Mouse (Mus musculus): ENCODE results near the gene Mms19. TPM values are rescaled to one million over a fixed set of nuclear protein-coding genes. Genes with fewer than 3 reads are reported as not detected.

Mms19 gene
- total and polyA plus RNA-seq, 2 experiments from 2014 or later = 26.1 to 45.7 TPM

- no peak for ATAC-seq (ENCODE audit: low FRiP score)
- DNase-seq (ENCODE audit: low spot score) = no peak
- Histone ChIP-seq H3K9me3 (ENCODE audit: low read length) (no peaks in the 10 kb centered on the region), H3K4me2 (ENCODE audit: low read depth, low read length, poor library complexity, severe bottlenecking) (no peak overlapping the region), H3K27me3 (ENCODE audit: insufficient read depth, low read length) (no peaks in the 10 kb centered on the region), H3K4me3 (ENCODE audit: low read depth, low read length) (no peak overlapping the region), H3K27ac (ENCODE audit: low read depth, low read length) (no peak overlapping the region), H3K9ac (replicated peaks; ENCODE audit: low read length, poor library complexity, severe bottlenecking) (no peak overlapping the region), H3K36me3 (ENCODE audit: insufficient read depth, low read length) (peaks cover 23% of the 10 kb centered on the region), H3K4me1 (ENCODE audit: insufficient read depth, low read length) (peaks cover 7% of the 10 kb centered on the region; the same call in 1 of the 2 replicates)
- no peak for TF ChIP-seq CTCF (IDR thresholded peaks at IDR 0.05)
- 95% methylated on average over 1 of the region's 1 CpGs for WGBS
These were observed 45.0 kb downstream of the Mms19 start for GRCm38 (mm10) chr19:41935921-41936320.

DNA sequence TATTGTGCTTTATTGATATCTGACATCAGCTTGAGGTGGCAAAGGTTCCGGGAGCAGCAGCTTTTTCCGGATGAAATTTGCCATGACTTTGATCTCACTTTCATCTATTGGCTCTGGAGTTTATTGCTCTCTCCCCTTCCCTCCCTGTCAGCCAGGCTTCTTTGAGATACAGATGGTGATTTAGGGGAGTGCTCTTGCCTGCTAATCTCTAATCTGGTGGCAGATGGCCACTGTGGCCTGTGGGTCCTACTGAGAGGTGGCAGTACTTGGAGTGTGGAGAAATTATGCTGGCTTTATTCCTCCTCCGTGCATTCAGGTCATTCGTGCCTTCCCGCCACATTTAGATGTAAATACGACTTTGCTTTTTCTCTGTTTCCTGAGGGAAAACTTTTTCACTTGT lies 46.8 kb downstream of the Mms19 start:
- Histone ChIP-seq H3K36me3 (ENCODE audit: insufficient read depth, low read length) (peaks cover 18% of the 10 kb centered on the region), H3K4me2 (ENCODE audit: low read depth, low read length, poor library complexity, severe bottlenecking) (peak overlapping the region; percentile 67), H3K4me3 (ENCODE audit: low read depth, low read length) (peak overlapping the region; percentile 85), H3K27ac (ENCODE audit: low read depth, low read length) (no peak overlapping the region), H3K9ac (replicated peaks; ENCODE audit: low read length, poor library complexity, severe bottlenecking) (peak overlapping the region; percentile 72), H3K4me1 (ENCODE audit: insufficient read depth, low read length) (peaks cover 7% of the 10 kb centered on the region; the same call in 1 of the 2 replicates), H3K9me3 (ENCODE audit: low read length) (no peaks in the 10 kb centered on the region), H3K27me3 (ENCODE audit: insufficient read depth, low read length) (no peaks in the 10 kb centered on the region)
- ATAC-seq (ENCODE audit: low FRiP score) (no peak), DNase-seq (ENCODE audit: low spot score) (peak; percentile 18)
- no peak for TF ChIP-seq CTCF (IDR thresholded peaks at IDR 0.05)
- WGBS = 19% methylated on average over 6 of the region's 6 CpGs

DNA sequence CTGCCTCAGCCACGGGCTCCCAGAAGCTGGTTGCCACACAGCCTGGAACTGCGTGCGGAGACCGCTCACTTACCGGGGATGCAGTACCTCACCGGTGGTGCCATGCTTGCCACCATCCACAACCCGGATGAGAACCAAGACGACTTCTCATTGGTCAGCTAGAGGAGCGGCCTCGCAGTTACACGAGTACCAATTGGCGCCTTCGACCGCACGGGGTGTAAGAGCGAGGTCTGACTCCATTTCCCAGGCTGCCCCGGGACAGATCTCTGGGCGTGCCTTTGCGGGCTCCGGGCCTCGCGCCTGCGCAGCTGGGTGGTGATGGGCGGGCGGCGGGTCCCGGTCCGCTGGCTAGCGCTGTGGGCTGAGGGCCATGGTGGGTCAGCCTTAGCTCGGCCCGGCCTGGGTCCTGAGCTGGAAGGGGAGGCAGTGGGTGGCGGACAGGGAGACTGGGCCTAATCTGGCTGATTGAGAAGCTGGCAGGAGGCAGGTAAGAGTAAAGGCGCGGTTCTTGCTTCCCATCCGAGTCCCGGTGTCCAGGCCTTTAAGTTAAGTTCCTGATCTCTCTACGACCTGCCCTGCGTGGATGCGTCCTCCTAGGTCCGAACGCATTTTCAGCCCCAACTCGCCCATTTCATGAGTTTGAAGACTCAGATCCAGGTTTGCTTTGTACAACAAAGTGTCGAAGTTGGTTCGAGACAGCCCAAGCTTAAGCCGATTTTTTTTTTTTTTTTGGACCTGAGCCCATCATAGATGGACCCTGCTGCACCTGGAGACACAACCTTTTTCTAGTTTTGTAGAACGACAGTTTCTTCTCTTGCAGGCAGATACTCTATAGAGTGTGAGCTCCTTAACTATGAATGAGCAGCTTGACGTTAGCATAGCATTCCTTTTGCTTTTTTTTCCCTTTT lies 47.5 kb downstream of the Mms19 start, which contains the start of the genes Exosc1 and Zdhhc16:
Gene Exosc1, minus strand, starts transcription at position 245 of the 908 bp plus-strand sequence.
Gene Zdhhc16, plus strand, starts transcription at position 302 of the 908 bp plus-strand sequence.
- under 1% methylated on average over 47 of the region's 47 CpGs for WGBS
- TF ChIP-seq CTCF (IDR thresholded peaks at IDR 0.05) = no peak
- H3K9me3 ChIP-seq (ENCODE audit: low read length) = no peaks in the 10 kb centered on the region
- peak; percentile 99 for DNase-seq (ENCODE audit: low spot score)
- peak within 1 kb of the TSS; percentile 86 for H3K4me2 ChIP-seq (ENCODE audit: low read depth, low read length, poor library complexity, severe bottlenecking)
- peak; percentile 100 for ATAC-seq (ENCODE audit: low FRiP score)
- peaks cover 7% of the 10 kb centered on the region; the same call in 1 of the 2 replicates for H3K4me1 ChIP-seq (ENCODE audit: insufficient read depth, low read length)
- peaks cover 19% of the 10 kb centered on the region for H3K36me3 ChIP-seq (ENCODE audit: insufficient read depth, low read length)
- H3K27ac ChIP-seq (ENCODE audit: low read depth, low read length) = peak within 1 kb of the TSS; percentile 67
- peak within 1 kb of the TSS; percentile 85 for H3K4me3 ChIP-seq (ENCODE audit: low read depth, low read length)
- no peaks in the 10 kb centered on the region for H3K27me3 ChIP-seq (ENCODE audit: insufficient read depth, low read length)
- H3K9ac ChIP-seq (replicated peaks; ENCODE audit: low read length, poor library complexity, severe bottlenecking) = peak within 1 kb of the TSS; percentile 72

GRCm38 (mm10) chr19:41932686-41933085 lies 48.3 kb downstream of the Mms19 start:
- peaks cover 15% of the 10 kb centered on the region for H3K36me3 ChIP-seq (ENCODE audit: insufficient read depth, low read length)
- DNase-seq (ENCODE audit: low spot score) (peak; percentile 30), ATAC-seq (ENCODE audit: low FRiP score) (peak; percentile 18)
- peak overlapping the region; percentile 71 for H3K9ac ChIP-seq (replicated peaks; ENCODE audit: low read length, poor library complexity, severe bottlenecking)
- peak overlapping the region; percentile 86 for H3K4me2 ChIP-seq (ENCODE audit: low read depth, low read length, poor library complexity, severe bottlenecking)
- no peak for TF ChIP-seq CTCF (IDR thresholded peaks at IDR 0.05)
- WGBS = under 1% methylated on average over 28 of the region's 28 CpGs
- H3K4me3 ChIP-seq (ENCODE audit: low read depth, low read length) = peak overlapping the region; percentile 85
- H3K9me3 ChIP-seq (ENCODE audit: low read length) = no peaks in the 10 kb centered on the region
- no peaks in the 10 kb centered on the region for H3K27me3 ChIP-seq (ENCODE audit: insufficient read depth, low read length)
- peaks cover 7% of the 10 kb centered on the region; the same call in 1 of the 2 replicates for H3K4me1 ChIP-seq (ENCODE audit: insufficient read depth, low read length)
- H3K27ac ChIP-seq (ENCODE audit: low read depth, low read length) = peak overlapping the region; percentile 67

DNA sequence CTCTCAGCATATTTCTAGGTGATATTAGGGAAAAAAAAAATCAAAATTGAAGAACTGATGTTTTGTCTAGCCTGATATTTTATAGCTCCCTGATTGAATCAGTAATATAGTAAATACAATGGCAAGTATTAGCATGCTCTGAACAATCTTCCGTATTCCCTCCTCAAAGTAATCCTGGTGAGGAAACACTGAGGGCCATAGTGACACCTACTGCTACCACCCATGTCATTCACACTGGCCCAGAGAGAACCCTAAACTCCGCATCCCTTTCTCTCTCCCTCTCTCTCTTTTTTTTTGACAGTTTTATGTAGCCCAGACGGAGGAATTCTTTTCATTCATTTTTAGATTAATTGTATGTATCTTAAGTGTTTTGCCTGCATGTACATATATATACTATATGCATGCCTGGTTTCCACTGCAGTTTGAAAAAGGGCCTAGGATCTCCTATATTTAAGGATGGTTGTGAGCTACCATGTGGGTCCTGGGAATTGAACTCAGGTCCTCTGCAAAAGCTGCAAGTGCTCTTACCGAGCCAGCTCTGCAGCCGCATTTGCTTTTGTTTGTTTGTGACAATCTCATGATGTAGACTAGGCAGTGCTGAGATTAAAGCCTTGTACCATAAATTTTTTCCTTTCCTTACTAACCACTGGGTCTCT lies 60.4 kb downstream of the Mms19 start:
- WGBS = 84% methylated on average over 5 of the region's 5 CpGs
- H3K27me3 ChIP-seq (ENCODE audit: insufficient read depth, low read length) = no peaks in the 10 kb centered on the region

More for the DNA sequence above, 60.4 kb downstream of the Mms19 start:
- Histone ChIP-seq H3K4me2 (ENCODE audit: low read depth, low read length, poor library complexity, severe bottlenecking) (no peak overlapping the region), H3K9ac (replicated peaks; ENCODE audit: low read length, poor library complexity, severe bottlenecking) (no peak overlapping the region), H3K36me3 (ENCODE audit: insufficient read depth, low read length) (peaks cover 51% of the 10 kb centered on the region; the same call in 1 of the 2 replicates), H3K4me3 (ENCODE audit: low read depth, low read length) (no peak overlapping the region), H3K27ac (ENCODE audit: low read depth, low read length) (no peak overlapping the region), H3K9me3 (ENCODE audit: low read length) (no peaks in the 10 kb centered on the region), H3K4me1 (ENCODE audit: insufficient read depth, low read length) (no peaks in the 10 kb centered on the region)
- ATAC-seq (ENCODE audit: low FRiP score) = no peak
- no peak for TF ChIP-seq CTCF (IDR thresholded peaks at IDR 0.05)
- DNase-seq (ENCODE audit: low spot score) = no peak
